Mouse (Mus musculus) MEL (cell line): ENCODE measurements around the gene Gatad2a. TPM values are rescaled to one million over a fixed set of nuclear protein-coding genes. Genes with fewer than 3 reads are reported as not detected.

Source experiments
- DNase-seq: peaks from one replicate; pipeline ENCODE4 v3.0.0; 2011; ENCODE audit warnings: low read depth, low spot score
- H3K27ac ChIP-seq: 2 replicates; pipeline ENCODE4 v1.5.1; 2012; ENCODE audit warnings: low read depth, mild to moderate bottlenecking, control low read depth, low read length, moderate library complexity; ENCODE audit not compliant: control insufficient read depth
- H3K27me3 ChIP-seq, 2 experiments: fragments of 150-350 bp in 1 of 2; sonication (generic) in 1 of 2; 2 replicates each; pipeline ENCODE4 v1.6.1; 2012; ENCODE audit warnings: low read length in 2 of 2, mild to moderate bottlenecking in 2 of 2, improper control_type of control experiment in 1 of 2, moderate library complexity in 1 of 2; ENCODE audit not compliant: insufficient read depth in 2 of 2, control insufficient read depth in 1 of 2
- H3K36me3 ChIP-seq, 2 experiments: 2 replicates each; pipeline ENCODE4 v1.6.1; 2012 to 2014; ENCODE audit warnings: low read length in 2 of 2, improper control_type of control experiment in 1 of 2, inconsistent platforms in 1 of 2, mild to moderate bottlenecking in 1 of 2; ENCODE audit not compliant: insufficient read depth in 2 of 2, control insufficient read depth in 1 of 2
- H3K4me1 ChIP-seq, 2 experiments: fragments of 150-350 bp in 1 of 2; sonication (generic) in 1 of 2; 2 replicates each; pipeline ENCODE4 v1.6.1; 2012; ENCODE audit warnings: low read length in 2 of 2, improper control_type of control experiment in 1 of 2, mild to moderate bottlenecking in 1 of 2; ENCODE audit not compliant: insufficient read depth in 2 of 2, control insufficient read depth in 1 of 2
- H3K4me3 ChIP-seq, 2 experiments: fragments of 150-350 bp in 1 of 2; sonication (generic) in 1 of 2; 2 replicates each; pipeline ENCODE4 v1.5.1; 2012; ENCODE audit warnings: low read depth in 2 of 2, low read length in 2 of 2, mild to moderate bottlenecking in 2 of 2, moderate library complexity in 2 of 2, control low read depth in 1 of 2, improper control_type of control experiment in 1 of 2; ENCODE audit not compliant: control insufficient read depth in 1 of 2, insufficient read depth in 1 of 2
- H3K79me2 ChIP-seq: 2 replicates; pipeline ENCODE4 v1.6.1; 2012; ENCODE audit warnings: mild to moderate bottlenecking, low read length, moderate library complexity; ENCODE audit not compliant: control insufficient read depth, poor library complexity, insufficient read depth
- H3K9ac ChIP-seq: 2 replicates; pipeline ENCODE4 v1.6.1; 2012; ENCODE audit warnings: low read depth, mild to moderate bottlenecking, control low read depth, low read length, moderate library complexity; ENCODE audit not compliant: control insufficient read depth, poor library complexity, severe bottlenecking
- H3K9me3 ChIP-seq: fragments of 150-350 bp; sonication (generic); replicated peaks from 2 replicates; pipeline ENCODE4 v1.6.1; 2012; ENCODE audit warnings: mild to moderate bottlenecking, low read length, improper control_type of control experiment, moderate library complexity; ENCODE audit not compliant: insufficient read depth
- BHLHE40 ChIP-seq: IDR thresholded peaks from 2 replicates; pipeline ENCODE4 v1.6.1; 2012; ENCODE audit warnings: low read depth, mild to moderate bottlenecking, inconsistent platforms, low read length, improper control_type of control experiment, borderline replicate concordance
- CHD2 ChIP-seq: IDR thresholded peaks from 2 replicates; pipeline ENCODE4 v1.6.1; 2011; ENCODE audit warnings: low read length, improper control_type of control experiment
- ELF1 ChIP-seq: IDR thresholded peaks from 2 replicates; pipeline ENCODE4 v1.6.1; 2014; ENCODE audit warnings: low read depth, mild to moderate bottlenecking, inconsistent platforms, low read length, improper control_type of control experiment, moderate library complexity
- EP300 ChIP-seq, 2 experiments: IDR thresholded peaks; 2 replicates each; pipeline ENCODE4 v1.6.1; 2011; ENCODE audit warnings: improper control_type of control experiment in 2 of 2, low read length in 2 of 2, low read depth in 1 of 2, mild to moderate bottlenecking in 1 of 2
- ETS1 ChIP-seq: IDR thresholded peaks from 2 replicates; pipeline ENCODE4 v1.6.1; 2012; ENCODE audit warnings: low read depth, mild to moderate bottlenecking, inconsistent platforms, low read length, improper control_type of control experiment, moderate library complexity
- HCFC1 ChIP-seq: IDR thresholded peaks from 2 replicates; pipeline ENCODE4 v1.6.1; 2012; ENCODE audit warnings: low read depth, mild to moderate bottlenecking, inconsistent platforms, low read length, improper control_type of control experiment, moderate library complexity
- JUND ChIP-seq: IDR thresholded peaks from 2 replicates; pipeline ENCODE4 v1.6.1; 2011; ENCODE audit warnings: low read depth, mild to moderate bottlenecking, improper control_type of control experiment, low read length
- MAFK ChIP-seq: IDR thresholded peaks from 2 replicates; pipeline ENCODE4 v1.6.1; 2011; ENCODE audit warnings: low read depth, mild to moderate bottlenecking, low read length, improper control_type of control experiment, borderline replicate concordance
- MAX ChIP-seq: IDR thresholded peaks from 2 replicates; pipeline ENCODE4 v1.6.1; 2011; ENCODE audit warnings: low read length, improper control_type of control experiment
- MAZ ChIP-seq: IDR thresholded peaks from 2 replicates; pipeline ENCODE4 v1.6.1; 2012; ENCODE audit warnings: low read depth, mild to moderate bottlenecking, inconsistent platforms, low read length, improper control_type of control experiment
- MXI1 ChIP-seq: IDR thresholded peaks from 2 replicates; pipeline ENCODE4 v1.6.1; 2011; ENCODE audit warnings: mild to moderate bottlenecking, low read depth, low read length, improper control_type of control experiment
- MYB ChIP-seq: IDR thresholded peaks from 2 replicates; pipeline ENCODE4 v1.6.1; 2011; ENCODE audit warnings: mild to moderate bottlenecking, low read depth, low read length, improper control_type of control experiment
- MYC ChIP-seq: IDR thresholded peaks from 2 replicates; pipeline ENCODE4 v1.6.1; 2011; ENCODE audit warnings: low read depth, mild to moderate bottlenecking, low read length, improper control_type of control experiment, moderate library complexity
- NELFE ChIP-seq: IDR thresholded peaks from 2 replicates; pipeline ENCODE4 v1.6.1; 2011; ENCODE audit warnings: low read depth, low read length, improper control_type of control experiment
- NRF1 ChIP-seq: IDR thresholded peaks from 2 replicates; pipeline ENCODE4 v1.6.1; 2014; ENCODE audit warnings: low read depth, mild to moderate bottlenecking, inconsistent platforms, low read length, improper control_type of control experiment, moderate library complexity; ENCODE audit not compliant: poor library complexity, insufficient read depth, severe bottlenecking
- POLR2A ChIP-seq, 2 experiments: IDR thresholded peaks; 2 replicates each; pipeline ENCODE4 v1.6.1; 2011 to 2012; ENCODE audit warnings: low read length in 2 of 2, mild to moderate bottlenecking in 2 of 2, control low read depth in 1 of 2, improper control_type of control experiment in 1 of 2, low read depth in 1 of 2, moderate library complexity in 1 of 2; ENCODE audit not compliant: control insufficient read depth in 1 of 2, insufficient read depth in 1 of 2, poor library complexity in 1 of 2
- POLR2AphosphoS2 ChIP-seq: IDR thresholded peaks from 2 replicates; pipeline ENCODE4 v1.6.1; 2011; ENCODE audit warnings: low read length, improper control_type of control experiment
- RAD21 ChIP-seq: IDR thresholded peaks from 2 replicates; pipeline ENCODE4 v1.6.1; 2011; ENCODE audit warnings: mild to moderate bottlenecking, low read depth, low read length, improper control_type of control experiment
- SIN3A ChIP-seq: IDR thresholded peaks from 2 replicates; pipeline ENCODE4 v1.6.1; 2012; ENCODE audit warnings: low read length, improper control_type of control experiment, inconsistent platforms
- SMC3 ChIP-seq: IDR thresholded peaks from 2 replicates; pipeline ENCODE4 v1.6.1; 2011; ENCODE audit warnings: low read depth, low read length, improper control_type of control experiment
- TBP ChIP-seq: IDR thresholded peaks from 2 replicates; pipeline ENCODE4 v1.8.0; 2011; ENCODE audit warnings: low read depth, low read length, improper control_type of control experiment
- TCF12 ChIP-seq: IDR thresholded peaks from 2 replicates; pipeline ENCODE4 v1.6.1; 2014; ENCODE audit warnings: low read depth, mild to moderate bottlenecking, inconsistent platforms, low read length, improper control_type of control experiment, moderate library complexity
- USF1 ChIP-seq: IDR thresholded peaks from 2 replicates; pipeline ENCODE4 v1.6.1; 2014; ENCODE audit warnings: low read depth, mild to moderate bottlenecking, inconsistent platforms, low read length, improper control_type of control experiment, moderate library complexity
- USF2 ChIP-seq, 2 experiments: IDR thresholded peaks; 2 replicates each; pipeline ENCODE4 v1.6.1; 2011 to 2012; ENCODE audit warnings: improper control_type of control experiment in 2 of 2, low read length in 2 of 2, borderline replicate concordance in 1 of 2, inconsistent platforms in 1 of 2, low read depth in 1 of 2, mild to moderate bottlenecking in 1 of 2; ENCODE audit not compliant: insufficient read depth in 1 of 2
- ZC3H11A ChIP-seq: IDR thresholded peaks from 2 replicates; pipeline ENCODE4 v1.6.1; 2012; ENCODE audit warnings: low read depth, mild to moderate bottlenecking, inconsistent platforms, low read length, improper control_type of control experiment
- ZKSCAN1 ChIP-seq: IDR thresholded peaks from 2 replicates; pipeline ENCODE4 v1.6.1; 2012; ENCODE audit warnings: low read depth, mild to moderate bottlenecking, inconsistent platforms, low read length, improper control_type of control experiment, moderate library complexity
- ZMIZ1 ChIP-seq: IDR thresholded peaks from 2 replicates; pipeline ENCODE4 v1.6.1; 2012; ENCODE audit warnings: low read depth, mild to moderate bottlenecking, inconsistent platforms, low read length, improper control_type of control experiment, moderate library complexity
- polyA plus RNA-seq, 2 experiments: library from polyadenylated mRNA; stranded (reverse) in 1 of 2; unstranded in 1 of 2; fragments of >175 nt in 1 of 2; fragments of >200 nt in 1 of 2; gene quantifications; 2 replicates each; pipeline versions ENCODE4 v1.2.1 to v1.2.4; 2012; ENCODE audit warnings: low replicate concordance in 2 of 2, low read depth in 1 of 2; ENCODE audit not compliant: insufficient read length in 2 of 2, insufficient read depth in 1 of 2, missing spikeins in 1 of 2
- total RNA-seq: library from RNA; depleted of rRNA; stranded (reverse); fragments of 300-350 nt; gene quantifications from 2 replicates; pipeline ENCODE4 v1.2.3, GENCODE M21; 2012

The Gatad2a gene
- total and polyA plus RNA-seq, 3 experiments: 38.0 to 129 (median 111) TPM

DNA sequence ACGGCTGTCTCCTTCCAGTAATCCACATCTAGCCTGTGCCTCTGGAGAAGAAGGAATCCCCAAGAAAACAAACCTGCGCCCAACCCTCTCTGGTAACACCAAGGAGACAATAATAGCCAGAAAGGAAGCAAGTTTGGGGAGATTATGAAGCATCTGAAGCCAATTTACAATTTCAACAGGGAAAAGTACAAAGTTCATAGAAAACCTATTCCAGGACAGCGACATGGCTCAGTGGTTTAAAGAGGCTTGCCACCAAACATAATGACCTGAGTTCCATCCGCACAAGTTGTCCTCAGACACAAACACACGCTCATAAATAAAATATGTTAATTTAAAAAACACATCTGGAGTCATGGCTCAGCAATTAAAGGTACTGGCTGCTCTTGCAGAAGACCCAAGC, 21.4 kb downstream of the Gatad2a start:
- no peak for DNase-seq
- H3K4me3 ChIP-seq: no peak overlapping the region
- no peaks in the 10 kb centered on the region for H3K27me3 ChIP-seq
- no peaks in the 10 kb centered on the region for H3K9me3 ChIP-seq
- H3K27ac ChIP-seq: no peak overlapping the region
- peaks cover 47% of the 10 kb centered on the region for H3K79me2 ChIP-seq
- peaks cover 0 to 33% of the 10 kb centered on the region in 2 experiments; a peak in 2 of 4 replicates for H3K36me3 ChIP-seq
- no peak for TF ChIP-seq JUND
- no peak for TF ChIP-seq RAD21
- TF ChIP-seq CHD2: no peak
- TF ChIP-seq USF2 (IDR thresholded peaks at IDR 0.05; ENCODE audit: borderline replicate concordance in 1 of 2, insufficient read depth in 1 of 2, low read depth in 1 of 2, low read length in 2 of 2): no peak
- TF ChIP-seq NRF1: no peak
- TF ChIP-seq, all 39 proteins: peak for 0
- Histone ChIP-seq H3K4me1 (peaks cover 15 to 35% of the 10 kb centered on the region in 2 experiments), H3K9ac (no peak overlapping the region)

DNA sequence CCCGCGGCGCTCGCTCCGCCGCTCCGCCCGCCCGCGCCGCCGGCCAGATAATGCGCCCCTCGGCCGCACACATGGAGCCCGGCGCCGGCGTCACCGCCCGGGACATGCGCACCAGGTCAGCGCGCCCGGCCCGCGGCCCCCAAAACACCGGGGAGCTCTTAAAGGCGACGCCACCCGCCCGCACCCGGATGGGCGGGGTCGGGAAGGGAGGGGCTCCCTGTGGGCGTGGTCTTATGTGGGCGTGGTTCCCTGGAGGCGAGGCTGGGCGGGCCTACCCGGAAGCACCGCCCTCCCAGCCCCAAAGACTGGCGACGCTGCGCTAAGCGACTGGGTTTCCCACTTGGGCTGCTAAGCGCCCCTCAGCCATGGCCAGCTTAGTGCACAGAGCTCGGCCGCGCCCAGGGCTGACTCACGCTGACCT, 22.0 kb downstream of the Gatad2a start:
- H3K36me3 ChIP-seq: peaks cover 0 to 36% of the 10 kb centered on the region in 2 experiments; a peak in 2 of 4 replicates
- peak overlapping the region; percentile 99 for H3K9ac ChIP-seq
- peaks cover 53% of the 10 kb centered on the region for H3K79me2 ChIP-seq
- DNase-seq: peak; percentile 94
- no peak for TF ChIP-seq BHLHE40
- peak; percentile 54 for TF ChIP-seq MAX
- TF ChIP-seq NRF1: peak; percentile 89
- no peak for TF ChIP-seq EP300 (IDR thresholded peaks at IDR 0.05; ENCODE audit: low read depth in 1 of 2, low read length in 2 of 2)
- 0 out of 2 replicates have a peak, but pooled peaks have one; percentile 33 for TF ChIP-seq TBP
- TF ChIP-seq ZKSCAN1: no peak
- peak; percentile 97 for TF ChIP-seq MAZ
- no peak for TF ChIP-seq ZC3H11A
- TF ChIP-seq POLR2AphosphoS2: 0 out of 2 replicates have a peak, but pooled peaks have one; percentile 60
- TF ChIP-seq MYC: 0 out of 2 replicates have a peak, but pooled peaks have one; percentile 5
- peak; percentile 66 to 72; a peak in 3 of 4 replicates for TF ChIP-seq POLR2A (IDR thresholded peaks at IDR 0.05; ENCODE audit: control insufficient read depth in 1 of 2, insufficient read depth in 1 of 2, low read depth in 1 of 2, low read length in 2 of 2, poor library complexity in 1 of 2)
- TF ChIP-seq ZMIZ1: peak; percentile 79; the same call in 1 of the 2 replicates
- no peak for TF ChIP-seq USF2 (IDR thresholded peaks at IDR 0.05; ENCODE audit: borderline replicate concordance in 1 of 2, insufficient read depth in 1 of 2, low read depth in 1 of 2, low read length in 2 of 2)
- TF ChIP-seq ELF1: peak; percentile 94
- no peak for TF ChIP-seq SMC3
- peak; percentile 53; the same call in 1 of the 2 replicates for TF ChIP-seq TCF12
- peak; percentile 73 for TF ChIP-seq HCFC1
- TF ChIP-seq USF1: peak; percentile 17; the same call in 1 of the 2 replicates
- peak; percentile 83 for TF ChIP-seq SIN3A
- 0 out of 2 replicates have a peak, but pooled peaks have one; percentile 20 for TF ChIP-seq ETS1
- peak; percentile 78 for TF ChIP-seq MXI1
- no peak for TF ChIP-seq MYB
- no peak for TF ChIP-seq MAFK
- peak; percentile 72 for TF ChIP-seq NELFE
- H3K27ac ChIP-seq: no peak overlapping the region; the same call in 1 of the 2 replicates
- H3K9me3 ChIP-seq: no peaks in the 10 kb centered on the region
- no peaks in the 10 kb centered on the region for H3K27me3 ChIP-seq
- peaks cover 15 to 39% of the 10 kb centered on the region in 2 experiments for H3K4me1 ChIP-seq
- peak overlapping the region; percentile 49 to 94; a peak in 3 of 4 replicates for H3K4me3 ChIP-seq
